Mouse (Mus musculus) testis, adult 10 weeks (tissue): ENCODE measurements around the gene Hist1h2ad. TPM values are rescaled to one million over a fixed set of nuclear protein-coding genes. Genes with fewer than 3 reads are reported as not detected.

Experiments used
- polyA plus RNA-seq: library from polyadenylated mRNA; stranded (reverse); fragments of 350-450 nt; fragmentation: Illumina TruSeq; extraction: RNeasy Lipid Tissue Mini Kit (QIAGEN cat#74804); gene quantifications from one replicate; pipeline ENCODE4 v1.2.3, GENCODE M21; 2014; ENCODE audit warnings: low read depth, low replicate concordance

Gene Hist1h2ad
- polyA plus RNA-seq, 1 experiment from 2014 or later: not detected

Other genes with a start within 250 kb of the Hist1h2ad start
- 33.4 TPM for gene Zfp322a, start 205.2 kb upstream of the Hist1h2ad start, polyA plus RNA-seq
- gene Abt1, start 150.5 kb upstream of the Hist1h2ad start, polyA plus RNA-seq: 1.4 TPM
- gene Btn1a1, start 108.5 kb upstream of the Hist1h2ad start, polyA plus RNA-seq: 0.35 TPM
- 0.25 TPM for gene Btn2a2, start 85.5 kb upstream of the Hist1h2ad start, polyA plus RNA-seq
- not detected for gene Hist1h4h, start 43.3 kb upstream of the Hist1h2ad start, polyA plus RNA-seq
- not detected for gene Hist1h2af, start 40.5 kb upstream of the Hist1h2ad start, polyA plus RNA-seq
- gene Hist1h3g, start 39.0 kb upstream of the Hist1h2ad start, polyA plus RNA-seq: not detected
- gene Hist1h2bh, start 31.0 kb upstream of the Hist1h2ad start, polyA plus RNA-seq: not detected
- gene Hist1h3f, start 30.3 kb upstream of the Hist1h2ad start, polyA plus RNA-seq: not detected
- gene Hist1h4f, start 22.7 kb upstream of the Hist1h2ad start, polyA plus RNA-seq: not detected
- gene Hist1h1d, start 21.1 kb upstream of the Hist1h2ad start, polyA plus RNA-seq: 0.11 TPM
- gene Hist1h3e, start 12.0 kb upstream of the Hist1h2ad start, polyA plus RNA-seq: not detected
- gene Hist1h2ae, start 3.2 kb upstream of the Hist1h2ad start, polyA plus RNA-seq: not detected
- not detected for gene Hist1h2bg, start 3.0 kb upstream of the Hist1h2ad start, polyA plus RNA-seq
- not detected for gene Hist1h2bf, start 185 bp upstream of the Hist1h2ad start, polyA plus RNA-seq
- gene Hist1h3d, start 1.4 kb downstream of the Hist1h2ad start, polyA plus RNA-seq: not detected
- gene Hist1h4d, start 7.2 kb downstream of the Hist1h2ad start, polyA plus RNA-seq: not detected
- 0.91 TPM for gene Hist1h2be, start 46.7 kb downstream of the Hist1h2ad start, polyA plus RNA-seq
- gene Hist1h1e, start 48.2 kb downstream of the Hist1h2ad start, polyA plus RNA-seq: 0.24 TPM
- 0.28 TPM for gene Hist1h2ac, start 109.6 kb downstream of the Hist1h2ad start, polyA plus RNA-seq
- gene Hist1h2bc, start 109.8 kb downstream of the Hist1h2ad start, polyA plus RNA-seq: 16.4 TPM
- gene Hist1h1t, start 121.4 kb downstream of the Hist1h2ad start, polyA plus RNA-seq: 0.91 TPM
- gene Hist1h4c, start 124.1 kb downstream of the Hist1h2ad start, polyA plus RNA-seq: 3.9 TPM
- gene Hfe, start 136.5 kb downstream of the Hist1h2ad start, polyA plus RNA-seq: 13.3 TPM
- gene Hist1h1c, start 164.4 kb downstream of the Hist1h2ad start, polyA plus RNA-seq: 1.8 TPM
- gene Hist1h3c, start 171.2 kb downstream of the Hist1h2ad start, polyA plus RNA-seq: not detected
- gene Hist1h2bb, start 172.4 kb downstream of the Hist1h2ad start, polyA plus RNA-seq: not detected
- not detected for gene Hist1h2ab, start 176.7 kb downstream of the Hist1h2ad start, polyA plus RNA-seq
- gene Hist1h3b, start 177.9 kb downstream of the Hist1h2ad start, polyA plus RNA-seq: not detected
- gene Hist1h4b, start 182.6 kb downstream of the Hist1h2ad start, polyA plus RNA-seq: not detected
- 3.1 TPM for gene Hist1h4a, start 186.8 kb downstream of the Hist1h2ad start, polyA plus RNA-seq
- not detected for gene Hist1h3a, start 188.0 kb downstream of the Hist1h2ad start, polyA plus RNA-seq
- gene Hist1h1a, start 189.3 kb downstream of the Hist1h2ad start, polyA plus RNA-seq: not detected
- 4.5 TPM for gene Trim38, start 195.5 kb downstream of the Hist1h2ad start, polyA plus RNA-seq
- 0.25 TPM for gene Slc17a2, start 232.6 kb downstream of the Hist1h2ad start, polyA plus RNA-seq